8 mouse cellular contexts compared by ENCODE assay signal in the genomic region with DNA sequence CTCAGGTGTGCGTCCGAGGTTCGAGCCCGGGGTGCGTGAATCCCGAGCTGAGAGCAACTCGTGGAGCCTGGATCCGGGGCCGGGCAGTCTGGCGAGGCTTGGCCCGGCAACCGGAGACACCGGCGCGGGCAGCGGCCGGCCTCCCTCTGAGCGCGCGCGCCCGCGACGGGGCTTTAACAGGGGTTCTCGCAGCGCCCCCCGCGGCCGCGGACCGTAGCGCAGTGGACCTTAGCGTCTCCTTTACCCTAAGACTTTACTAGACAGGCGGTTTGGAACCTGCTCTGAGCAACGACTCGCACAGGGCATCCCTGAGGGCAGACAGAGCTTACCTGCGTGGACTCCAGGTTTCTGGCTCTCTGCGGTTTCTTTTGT. TPM values are rescaled to one million over a fixed set of nuclear protein-coding genes. Genes with fewer than 3 reads are reported as not detected.
DNase-seq lines count a peak whose midpoint lies in the region; ATAC-seq and TF ChIP-seq lines count a peak whose summit lies in the region.

A gene (minus strand): TSS at position 167 of the 372 bp plus-strand sequence.

- H3K9ac ChIP-seq in hindbrain, postnatal 0 days (replicated peaks; ENCODE audit: low read length): peak within 1 kb of the TSS; percentile 56

- DNase-seq in gastrocnemius, postnatal 10 days: peak; percentile 90
- DNase-seq in hindbrain, postnatal 0 days (ENCODE audit: low spot score): peak; percentile 91
- DNase-seq in left cerebral cortex, adult 11 months (ENCODE audit: low spot score): peak; percentile 13
- DNase-seq in lung, postnatal 25 days (ENCODE audit: low spot score): peak; percentile 83
- DNase-seq in right cerebral cortex, adult 18-20 months: peak; percentile 60
- peak; percentile 70 to 83 for DNase-seq in urinary bladder, adult 18-20 months (ENCODE audit: low spot score in 2 of 2)

- no peaks in the 10 kb centered on the region for H3K9me3 ChIP-seq in hindbrain, postnatal 0 days (ENCODE audit: low read length)

- H3K4me3 ChIP-seq in cortical plate, adult 2 months (ENCODE audit: insufficient read depth, low read length): peak within 1 kb of the TSS; percentile 54
- peak within 1 kb of the TSS; percentile 55 for H3K4me3 ChIP-seq in hindbrain, postnatal 0 days (ENCODE audit: low read length)

- H3K4me2 ChIP-seq in hindbrain, postnatal 0 days (ENCODE audit: low read depth, low read length): peak within 1 kb of the TSS; percentile 87

- peak; percentile 52 for ATAC-seq in activated CD4-positive, CD25-positive, alpha-beta regulatory T cell, adult 4 months
- ATAC-seq in hindbrain, postnatal 0 days: peak; percentile 85

- WGBS in hindbrain, postnatal 0 days: under 1% methylated on average over 33 of the region's 38 CpGs

- H3K27me3 ChIP-seq in hindbrain, postnatal 0 days (ENCODE audit: insufficient read depth, low read length): 0 out of 2 replicates have a peak, but pooled peaks cover 4% of the 10 kb centered on the region

- TF ChIP-seq POLR2A in cortical plate, adult 2 months (IDR thresholded peaks at IDR 0.05; ENCODE audit: extremely low read depth, insufficient read depth, low read length): no peak

- no peaks in the 10 kb centered on the region for H3K36me3 ChIP-seq in hindbrain, postnatal 0 days (ENCODE audit: insufficient read depth, low read length)

- no peak within 1 kb of the TSS for H3K27ac ChIP-seq in cortical plate, adult 2 months (ENCODE audit: insufficient read depth, low read length)
- H3K27ac ChIP-seq in hindbrain, postnatal 0 days: no peak within 1 kb of the TSS

- no peaks in the 10 kb centered on the region for H3K4me1 ChIP-seq in cortical plate, adult 2 months (ENCODE audit: control insufficient read depth, insufficient read depth, low read length)
- no peaks in the 10 kb centered on the region; the same call in 1 of the 2 replicates for H3K4me1 ChIP-seq in hindbrain, postnatal 0 days (ENCODE audit: insufficient read depth, low read length)

- TF ChIP-seq CTCF in cortical plate, adult 2 months (IDR thresholded peaks at IDR 0.05; ENCODE audit: extremely low read depth, insufficient read depth, low read length): peak; percentile 32
- TF ChIP-seq CTCF in hindbrain, postnatal 0 days (IDR thresholded peaks at IDR 0.05; ENCODE audit: low read depth): peak; percentile 68

RNA-seq across cellular contexts. Expression of the gene that starts here (rescaled TPM):
- polyA plus RNA-seq in activated CD4-positive, CD25-positive, alpha-beta regulatory T cell, adult 4 months (2017; shearing (Covaris generic)): under 1 TPM in 1 of 2 experiments, not detected in 1; 0.19 TPM
- 3.5 and 4.4 TPM in 2 replicates for polyA plus RNA-seq in cortical plate, adult 2 months (2012; rRNA removed)
- 1 to 10 TPM; 3.5 to 3.9 TPM for total RNA-seq in gastrocnemius, postnatal 10 days (2021)
- 18.3 and 24.2 TPM in 2 replicates for total RNA-seq in hindbrain, postnatal 0 days (2014; rRNA removed)
- 10.3 and 12.6 TPM in 2 replicates for polyA plus RNA-seq in hindbrain, postnatal 0 days (2015; fragmentation: Nextera tagmentation; extraction: Ambion mirVana)

Comparison
In these comparisons a context has a peak if more than half of its experiments do, and no peak if none do; other contexts are left out.
1. Peak in ATAC-seq in activated CD4-positive, CD25-positive, alpha-beta regulatory T cell, adult 4 months; RNA of the gene not detected or under 1 TPM.
2. DNase-seq: peak in every context shown above with its lines; median percentile 91 in hindbrain, postnatal 0 days; 90 in gastrocnemius, postnatal 10 days; 83 in lung, postnatal 25 days; 76 in urinary bladder, adult 18-20 months; 60 in right cerebral cortex, adult 18-20 months; 13 in left cerebral cortex, adult 11 months.